Mouse (Mus musculus): ENCODE results near the gene Cers2. TPM values are rescaled to one million over a fixed set of nuclear protein-coding genes. Genes with fewer than 3 reads are reported as not detected.

Gene Cers2
- polyA plus RNA-seq, 1 experiment: 110 TPM

DNA sequence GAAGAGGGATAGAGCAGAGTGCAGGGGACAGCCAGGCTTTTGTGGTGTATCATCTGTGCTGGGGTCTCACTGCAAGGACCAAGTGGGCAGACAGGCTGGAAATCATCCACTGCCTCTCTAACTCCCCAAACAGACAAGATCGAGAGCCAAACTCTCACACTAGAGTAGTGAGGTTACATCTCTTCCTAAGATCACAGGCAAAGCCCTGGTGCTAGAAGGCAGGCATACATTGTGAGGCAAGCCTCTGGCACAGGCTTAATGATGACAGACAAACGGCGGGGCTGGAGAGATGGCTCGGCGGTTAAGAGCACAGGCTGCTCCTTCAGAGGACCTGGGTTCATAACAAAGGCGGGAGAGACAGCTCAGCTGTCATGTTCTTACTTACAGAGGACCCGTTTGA lies 1.1 kb upstream of the Cers2 start:
- TF ChIP-seq CTCF (IDR thresholded peaks at IDR 0.05; ENCODE audit: extremely low read depth, insufficient read depth, low read length): no peak
- TF ChIP-seq POLR2A (IDR thresholded peaks at IDR 0.05; ENCODE audit: extremely low read depth, insufficient read depth, low read length): no peak
- H3K4me1 ChIP-seq (ENCODE audit: control insufficient read depth, insufficient read depth, low read length): peaks cover 2% of the 10 kb centered on the region; the same call in 1 of the 2 replicates
- no peak overlapping the region for H3K4me3 ChIP-seq (ENCODE audit: insufficient read depth, low read length)

DNA sequence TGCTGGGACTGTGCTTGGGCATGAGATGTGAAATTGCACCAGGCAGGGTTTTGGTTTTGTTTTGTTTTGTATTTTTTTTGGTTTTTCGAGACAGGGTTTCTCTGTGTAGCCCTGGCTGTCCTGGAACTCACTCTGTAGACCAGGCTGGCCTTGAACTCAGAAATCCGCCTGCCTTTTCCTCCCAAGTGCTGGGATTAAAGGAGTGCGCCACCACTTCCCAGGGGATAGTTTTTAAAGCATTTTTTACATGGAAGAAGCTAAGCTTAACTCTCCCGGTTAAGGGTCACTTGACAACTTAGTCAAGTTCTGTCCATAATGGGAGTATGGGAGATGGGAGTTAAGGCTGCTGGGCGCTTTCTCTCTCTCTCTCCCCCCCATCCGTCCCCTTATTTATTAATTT lies 516 bp upstream of the Cers2 start:
- no peak overlapping the region for H3K27ac ChIP-seq (ENCODE audit: insufficient read depth, low read length)
- no peak for TF ChIP-seq POLR2A (IDR thresholded peaks at IDR 0.05; ENCODE audit: extremely low read depth, insufficient read depth, low read length)
- TF ChIP-seq CTCF (IDR thresholded peaks at IDR 0.05; ENCODE audit: extremely low read depth, insufficient read depth, low read length): no peak
- peaks cover 2% of the 10 kb centered on the region; the same call in 1 of the 2 replicates for H3K4me1 ChIP-seq (ENCODE audit: control insufficient read depth, insufficient read depth, low read length)
- H3K4me3 ChIP-seq (ENCODE audit: insufficient read depth, low read length): no peak overlapping the region

More for the DNA sequence above, 1.1 kb upstream of the Cers2 start:
- H3K27ac ChIP-seq (ENCODE audit: insufficient read depth, low read length): no peak overlapping the region

DNA sequence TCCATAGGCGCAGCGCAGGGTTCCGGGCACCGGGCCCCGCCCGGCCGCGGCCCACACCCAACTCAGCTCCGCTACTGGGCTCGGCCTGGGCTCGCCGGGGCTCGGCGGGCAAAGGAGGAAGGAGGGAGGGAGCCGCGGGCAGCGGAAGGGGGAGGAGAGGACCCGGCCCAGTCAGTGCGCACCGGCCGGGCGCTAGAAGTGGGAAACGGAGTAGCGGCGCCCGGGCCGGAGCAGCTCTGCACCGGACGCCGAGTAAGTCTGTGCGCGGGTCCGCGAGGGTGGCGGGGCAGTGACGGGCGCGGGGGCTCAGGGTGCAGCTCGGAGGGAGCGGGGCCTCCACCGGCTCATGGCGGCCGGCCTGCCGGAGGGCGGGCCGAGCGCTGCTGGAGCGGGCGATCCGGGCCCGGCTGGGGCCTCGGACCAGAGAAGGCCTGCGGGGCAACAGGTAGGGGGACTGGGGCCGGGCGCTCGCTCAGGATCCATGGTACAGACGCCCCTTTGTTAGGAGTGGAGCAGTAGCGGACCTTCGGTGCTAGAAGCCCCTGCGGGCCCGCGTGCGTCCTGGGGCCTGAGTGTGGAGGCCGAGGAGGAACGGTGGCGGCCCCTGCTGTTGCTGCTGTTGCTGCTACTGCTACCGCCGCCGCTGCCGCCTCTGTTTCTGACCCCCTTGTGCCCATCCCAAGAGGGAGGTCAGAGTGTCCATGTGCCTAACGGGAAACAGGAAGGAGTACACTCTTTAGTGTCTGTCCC lies 678 bp downstream of the Cers2 start:
- TF ChIP-seq POLR2A (IDR thresholded peaks at IDR 0.05; ENCODE audit: extremely low read depth, insufficient read depth, low read length) (no peak), CTCF (IDR thresholded peaks at IDR 0.05; ENCODE audit: extremely low read depth, insufficient read depth, low read length) (no peak)
- Histone ChIP-seq H3K4me3 (ENCODE audit: insufficient read depth, low read length) (peak overlapping the region; percentile 51), H3K4me1 (ENCODE audit: control insufficient read depth, insufficient read depth, low read length) (peaks cover 2% of the 10 kb centered on the region; the same call in 1 of the 2 replicates), H3K27ac (ENCODE audit: insufficient read depth, low read length) (peak overlapping the region; percentile 47)

DNA sequence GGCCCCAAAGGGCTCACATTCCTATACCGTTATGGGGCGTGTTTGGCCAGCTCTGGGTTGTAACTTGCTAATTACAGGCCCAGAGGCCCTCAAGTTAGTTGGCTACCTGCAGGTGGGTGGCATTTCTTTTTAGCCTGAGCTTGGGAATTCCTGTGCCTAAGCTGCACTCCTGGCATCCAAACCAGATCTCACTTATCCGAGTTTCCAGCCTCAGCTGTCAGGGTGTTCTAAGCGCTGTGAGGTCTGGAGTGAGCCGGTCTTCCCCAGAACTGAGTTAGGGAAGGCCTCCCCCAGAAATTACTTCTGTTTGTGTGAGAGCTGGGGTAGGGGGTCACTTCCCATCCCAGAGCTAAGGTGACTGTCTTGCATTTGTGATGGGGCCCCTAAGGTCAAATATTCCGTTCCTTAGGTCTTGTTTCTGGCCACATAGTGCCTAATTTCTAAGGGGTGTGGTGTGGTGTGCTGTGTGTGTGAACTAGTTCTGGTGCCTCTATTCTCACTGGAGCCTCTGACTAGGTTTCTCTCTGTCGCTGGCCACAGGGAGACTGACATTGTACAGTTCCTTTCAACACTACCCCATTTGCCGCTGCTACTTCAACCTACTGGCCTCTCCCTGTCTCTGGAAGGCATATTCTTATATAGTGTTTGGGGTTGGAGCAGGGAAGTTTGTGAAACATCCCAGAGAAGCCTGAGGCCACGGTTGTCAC lies 1.4 kb downstream of the Cers2 start:
- peak overlapping the region; percentile 51 for H3K4me3 ChIP-seq (ENCODE audit: insufficient read depth, low read length)
- TF ChIP-seq CTCF (IDR thresholded peaks at IDR 0.05; ENCODE audit: extremely low read depth, insufficient read depth, low read length) (no peak), POLR2A (IDR thresholded peaks at IDR 0.05; ENCODE audit: extremely low read depth, insufficient read depth, low read length) (no peak)

DNA sequence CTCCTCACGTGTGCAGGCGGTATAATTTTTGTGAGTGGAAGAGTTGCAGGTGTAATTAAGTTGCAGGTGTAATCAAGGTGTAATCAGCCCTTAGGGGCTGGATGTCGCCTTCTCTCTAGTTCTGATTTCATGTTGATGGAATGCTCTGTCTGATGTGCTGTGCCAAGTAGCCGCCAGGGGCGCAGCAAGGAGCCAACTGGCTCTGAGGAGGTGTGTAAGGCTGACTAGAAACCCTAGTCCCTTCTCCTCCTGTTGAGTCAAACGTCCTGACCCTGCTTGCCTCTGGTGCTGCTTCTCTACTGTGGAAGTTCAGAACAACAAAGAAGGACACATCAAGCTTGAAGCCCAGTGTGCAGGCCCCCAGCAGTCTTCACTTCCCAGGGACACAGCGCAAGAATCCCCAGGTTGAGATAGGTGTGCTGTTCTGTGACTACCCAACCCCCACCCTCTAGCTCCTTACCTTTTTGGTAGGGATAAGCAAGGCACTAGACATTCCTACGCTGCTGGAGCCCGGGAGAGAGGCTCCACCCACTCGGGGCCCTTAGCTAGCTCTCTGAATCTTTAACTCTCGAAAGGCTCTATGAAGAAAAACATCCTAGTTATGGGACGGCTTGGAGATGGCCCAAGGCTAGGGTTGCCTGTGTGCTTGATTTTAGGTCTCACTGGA lies 3.0 kb downstream of the Cers2 start:
- Histone ChIP-seq H3K27ac (ENCODE audit: insufficient read depth, low read length) (no peak overlapping the region), H3K4me3 (ENCODE audit: insufficient read depth, low read length) (no peak overlapping the region)
- TF ChIP-seq CTCF (IDR thresholded peaks at IDR 0.05; ENCODE audit: extremely low read depth, insufficient read depth, low read length) (peak; percentile 59), POLR2A (IDR thresholded peaks at IDR 0.05; ENCODE audit: extremely low read depth, insufficient read depth, low read length) (no peak)

More for the DNA sequence above, 1.4 kb downstream of the Cers2 start:
- Histone ChIP-seq H3K27ac (ENCODE audit: insufficient read depth, low read length) (peak overlapping the region; percentile 47), H3K4me1 (ENCODE audit: control insufficient read depth, insufficient read depth, low read length) (peaks cover 2% of the 10 kb centered on the region; the same call in 1 of the 2 replicates)

DNA sequence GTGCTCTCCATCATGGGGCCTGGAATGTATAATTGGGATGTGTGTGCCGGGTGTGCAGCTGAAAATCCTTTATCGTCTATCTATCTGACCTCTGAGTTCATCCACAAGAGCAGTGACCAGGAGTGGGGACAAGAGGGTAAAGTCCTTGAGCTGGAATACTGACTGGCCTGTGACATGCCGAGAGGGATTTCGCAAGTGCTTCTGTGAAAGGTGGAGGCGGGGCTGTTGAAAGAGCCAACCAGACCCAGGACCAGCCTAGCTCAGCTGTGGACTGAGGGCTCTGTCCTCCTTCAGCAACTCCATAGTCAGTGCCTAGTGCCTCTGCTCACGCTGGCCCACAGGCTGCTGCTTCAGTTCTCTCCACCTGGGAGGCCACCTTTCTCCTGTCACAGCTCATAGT lies 4.0 kb downstream of the Cers2 start:
- Histone ChIP-seq H3K4me1 (ENCODE audit: control insufficient read depth, insufficient read depth, low read length) (peaks cover 2% of the 10 kb centered on the region; the same call in 1 of the 2 replicates), H3K27ac (ENCODE audit: insufficient read depth, low read length) (peak overlapping the region; percentile 6; the same call in 1 of the 2 replicates), H3K4me3 (ENCODE audit: insufficient read depth, low read length) (no peak overlapping the region)
- no peak for TF ChIP-seq CTCF (IDR thresholded peaks at IDR 0.05; ENCODE audit: extremely low read depth, insufficient read depth, low read length)
- 0 out of 2 replicates have a peak, but pooled peaks have one; percentile 39 for TF ChIP-seq POLR2A (IDR thresholded peaks at IDR 0.05; ENCODE audit: extremely low read depth, insufficient read depth, low read length)

More for the DNA sequence above, 3.0 kb downstream of the Cers2 start:
- H3K4me1 ChIP-seq (ENCODE audit: control insufficient read depth, insufficient read depth, low read length): peaks cover 2% of the 10 kb centered on the region; the same call in 1 of the 2 replicates

DNA sequence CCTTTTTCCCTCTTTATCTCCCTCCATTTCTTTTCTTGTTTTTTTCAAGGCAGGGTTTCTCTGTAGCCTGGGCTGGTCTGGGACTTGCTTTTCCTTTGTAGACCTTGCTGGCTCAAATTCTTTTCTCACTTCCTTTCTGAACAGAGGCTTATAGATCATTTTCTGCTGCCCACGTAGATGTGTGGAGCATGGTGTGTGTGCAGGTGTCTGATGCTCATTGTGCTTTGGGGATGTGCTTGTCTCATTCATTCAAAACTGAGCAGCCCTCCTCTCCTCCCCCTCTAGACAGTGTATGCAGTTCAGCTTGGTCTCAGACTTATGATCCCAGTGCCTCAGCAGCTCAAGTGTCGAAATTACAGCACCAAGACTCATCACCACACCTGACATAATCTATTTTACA lies 4.5 kb downstream of the Cers2 start:
- 0 out of 2 replicates have a peak overlapping the region, but pooled peaks have one; percentile 0 for H3K27ac ChIP-seq (ENCODE audit: insufficient read depth, low read length)
- H3K4me3 ChIP-seq (ENCODE audit: insufficient read depth, low read length): no peak overlapping the region
- peaks cover 2% of the 10 kb centered on the region; the same call in 1 of the 2 replicates for H3K4me1 ChIP-seq (ENCODE audit: control insufficient read depth, insufficient read depth, low read length)
- TF ChIP-seq POLR2A (IDR thresholded peaks at IDR 0.05; ENCODE audit: extremely low read depth, insufficient read depth, low read length) (no peak), CTCF (IDR thresholded peaks at IDR 0.05; ENCODE audit: extremely low read depth, insufficient read depth, low read length) (no peak)

DNA sequence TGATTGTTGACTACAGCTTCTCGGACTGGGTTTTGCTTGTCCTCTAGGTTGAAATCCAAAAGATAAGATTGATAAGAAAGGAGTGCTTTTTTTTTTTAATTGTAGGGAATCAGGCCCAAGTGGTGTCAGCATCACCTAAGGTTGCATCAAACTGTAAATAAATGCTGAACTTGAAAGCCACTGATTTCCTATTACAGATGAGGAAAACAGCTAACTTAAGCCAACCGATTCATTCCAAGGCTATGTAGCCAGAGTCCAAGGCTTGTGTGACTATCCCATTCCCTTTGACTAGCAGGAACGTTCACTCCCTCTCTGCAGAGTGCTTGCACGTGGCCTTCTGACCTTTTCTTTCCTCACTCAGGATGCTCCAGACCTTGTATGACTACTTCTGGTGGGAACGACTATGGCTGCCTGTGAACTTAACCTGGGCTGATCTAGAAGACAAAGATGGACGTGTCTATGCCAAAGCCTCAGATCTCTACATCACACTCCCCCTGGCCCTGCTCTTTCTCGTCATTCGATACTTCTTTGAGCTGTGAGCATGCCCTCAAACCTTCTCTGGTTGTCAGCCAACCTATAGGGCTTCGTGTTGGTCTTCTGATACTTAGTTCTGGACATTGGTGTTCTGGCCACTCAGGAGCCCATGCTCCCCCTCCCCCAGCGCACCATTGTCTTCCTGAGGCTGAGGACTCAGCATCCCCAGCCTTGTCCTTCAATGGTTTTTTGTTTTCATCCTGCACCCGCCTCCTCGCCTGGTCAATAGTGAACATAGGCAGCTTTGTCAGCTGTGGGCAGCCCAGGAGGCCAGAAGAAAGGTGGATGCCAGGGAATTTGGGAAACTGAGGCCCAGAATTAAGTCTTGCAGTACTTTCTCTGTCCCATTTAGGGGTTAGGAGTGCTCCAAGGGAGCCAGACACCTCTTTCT lies 5.4 kb downstream of the Cers2 start:
- Histone ChIP-seq H3K4me1 (ENCODE audit: control insufficient read depth, insufficient read depth, low read length) (peaks cover 2% of the 10 kb centered on the region; the same call in 1 of the 2 replicates), H3K27ac (ENCODE audit: insufficient read depth, low read length) (peak overlapping the region; percentile 68), H3K4me3 (ENCODE audit: insufficient read depth, low read length) (no peak overlapping the region)
- no peak for TF ChIP-seq CTCF (IDR thresholded peaks at IDR 0.05; ENCODE audit: extremely low read depth, insufficient read depth, low read length)
- no peak for TF ChIP-seq POLR2A (IDR thresholded peaks at IDR 0.05; ENCODE audit: extremely low read depth, insufficient read depth, low read length)
